Mouse (Mus musculus) kidney, adult 2 months (tissue): ENCODE data around the gene Gm45716. TPM values are rescaled to one million over a fixed set of nuclear protein-coding genes. Genes with fewer than 3 reads are reported as not detected.

ENCODE experiments used
- DNase-seq: peaks from one replicate; pipeline ENCODE4 v3.0.0; 2021
- H3K27ac ChIP-seq: fragments of 200-500 bp; 2 replicates; pipeline ENCODE4 v1.5.1; 2012; ENCODE audit warnings: low read depth, low read length, control low read depth, inconsistent platforms; ENCODE audit not compliant: insufficient read depth
- H3K27me3 ChIP-seq: fragments of 200-500 bp; replicated peaks from 2 replicates; pipeline ENCODE4 v1.6.1; 2012; ENCODE audit warnings: mild to moderate bottlenecking, moderate library complexity, low read length, inconsistent platforms; ENCODE audit not compliant: control insufficient read depth, insufficient read depth
- H3K36me3 ChIP-seq: fragments of 200-500 bp; 2 replicates; pipeline ENCODE4 v1.6.1; 2012; ENCODE audit warnings: mild to moderate bottlenecking, moderate library complexity, low read length, inconsistent platforms; ENCODE audit not compliant: control insufficient read depth, insufficient read depth
- H3K4me1 ChIP-seq: fragments of 200-500 bp; 2 replicates; pipeline ENCODE4 v1.6.1; 2011; ENCODE audit warnings: low read length; ENCODE audit not compliant: control insufficient read depth, insufficient read depth
- H3K4me3 ChIP-seq: fragments of 200-500 bp; 2 replicates; pipeline ENCODE4 v1.5.1; 2011; ENCODE audit warnings: mild to moderate bottlenecking, low read depth, low read length, control low read depth; ENCODE audit not compliant: insufficient read depth
- CTCF ChIP-seq: fragments of 200-500 bp; conservative IDR thresholded peaks from 2 replicates; pipeline ENCODE4 v1.5.1; 2011; ENCODE audit warnings: low read depth, mild to moderate bottlenecking, control low read depth, low read length, moderate library complexity, mixed read lengths; ENCODE audit not compliant: insufficient read depth, insufficient read length
- POLR2A ChIP-seq: fragments of 200-500 bp; IDR thresholded peaks from one replicate; pipeline ENCODE4 v1.6.1; 2011; ENCODE audit warnings: low read depth, low read length, control low read depth
- WGBS: fragments of 180-500 bp; shearing (Covaris S2); methylation state at CpG from one replicate; pipeline ENCODE4 v1.1.7; 2018; 5-methylcytosine and 5-hydroxymethylcytosine counted together
- polyA plus RNA-seq: library from polyadenylated mRNA; depleted of rRNA; stranded (reverse); fragments of >200 nt; gene quantifications from 2 replicates; pipeline ENCODE4 v1.2.3, GENCODE M21; 2012

The Gm45716 gene
- polyA plus RNA-seq, 1 experiment = 2.5 TPM

DNA sequence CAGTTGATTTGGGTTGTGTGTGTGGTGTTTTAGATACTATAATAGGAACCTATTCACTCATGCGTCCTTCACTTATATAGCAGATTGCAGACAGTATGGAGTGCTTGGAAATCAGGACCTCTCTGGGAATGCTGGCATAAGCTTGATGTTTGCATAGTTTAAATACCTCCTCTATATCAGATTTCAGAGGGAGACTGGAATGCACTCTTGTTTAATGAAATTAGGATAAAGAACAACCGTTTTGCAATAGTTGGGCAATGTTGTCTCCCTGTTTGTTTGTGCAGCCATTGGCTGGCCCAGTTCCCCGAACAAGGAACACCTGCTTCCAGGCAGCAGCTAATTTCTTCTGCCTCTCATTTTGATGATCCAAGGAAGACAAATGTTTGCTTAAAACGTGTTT is 71.6 kb downstream of the Gm45716 start:
- H3K36me3 ChIP-seq = peaks cover 5% of the 10 kb centered on the region
- no peaks in the 10 kb centered on the region for H3K4me1 ChIP-seq
- H3K4me3 ChIP-seq = no peak overlapping the region
- TF ChIP-seq CTCF = no peak
- TF ChIP-seq POLR2A = no peak
- no peak overlapping the region for H3K27ac ChIP-seq
- H3K27me3 ChIP-seq = no peaks in the 10 kb centered on the region
- peak; percentile 40 for DNase-seq
- WGBS = 37% methylated on average over 4 of the region's 4 CpGs

DNA sequence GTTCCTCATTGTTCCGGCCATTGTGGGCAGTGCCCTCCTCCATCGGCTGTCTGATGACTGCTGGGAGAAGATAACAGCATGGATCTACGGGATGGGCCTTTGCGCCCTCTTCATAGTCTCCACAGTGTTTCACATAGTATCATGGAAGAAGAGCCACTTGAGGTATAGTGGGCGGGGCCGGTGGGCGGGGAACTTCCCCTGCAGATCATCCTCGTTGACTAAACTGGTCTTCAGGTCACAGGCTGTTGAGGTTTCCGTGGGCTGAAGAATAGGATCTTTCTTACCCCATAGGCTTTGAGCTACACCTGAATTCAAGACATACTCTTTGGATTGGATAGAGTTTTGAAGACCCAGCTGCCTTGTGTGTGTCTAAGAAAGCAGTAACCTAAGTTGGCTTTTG is 72.3 kb downstream of the Gm45716 start:
- Histone ChIP-seq H3K27me3 (no peaks in the 10 kb centered on the region), H3K4me3 (no peak overlapping the region), H3K4me1 (no peaks in the 10 kb centered on the region), H3K36me3 (peaks cover 5% of the 10 kb centered on the region), H3K27ac (no peak overlapping the region)
- TF ChIP-seq POLR2A = no peak
- TF ChIP-seq CTCF = no peak
- WGBS = 88% methylated on average over 9 of the region's 9 CpGs
- no peak for DNase-seq

DNA sequence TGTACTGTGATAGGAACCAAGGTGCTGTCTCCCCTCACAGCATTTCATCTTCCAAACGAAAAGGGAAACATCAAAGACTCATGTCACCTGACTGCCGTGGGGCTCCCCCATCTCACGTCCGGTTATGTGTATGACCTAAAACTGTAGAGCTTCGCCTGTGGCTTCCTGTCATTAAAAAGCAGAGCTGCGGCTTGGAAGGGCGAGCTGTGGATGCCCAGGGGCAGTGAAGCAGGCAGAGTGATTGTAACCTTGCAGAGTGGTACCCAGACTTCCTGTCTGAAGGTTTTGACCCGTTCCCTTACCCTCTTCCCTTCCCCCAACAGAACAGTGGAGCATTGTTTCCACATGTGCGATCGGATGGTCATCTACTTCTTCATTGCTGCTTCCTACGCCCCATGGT is 76.7 kb downstream of the Gm45716 start:
- no peak overlapping the region for H3K27ac ChIP-seq
- DNase-seq = no peak
- no peaks in the 10 kb centered on the region for H3K27me3 ChIP-seq
- 67% methylated on average over 11 of the region's 11 CpGs for WGBS
- peaks cover 5% of the 10 kb centered on the region for H3K36me3 ChIP-seq
- peaks cover 5% of the 10 kb centered on the region for H3K4me1 ChIP-seq
- TF ChIP-seq POLR2A (no peak), CTCF (no peak)
- no peak overlapping the region for H3K4me3 ChIP-seq

DNA sequence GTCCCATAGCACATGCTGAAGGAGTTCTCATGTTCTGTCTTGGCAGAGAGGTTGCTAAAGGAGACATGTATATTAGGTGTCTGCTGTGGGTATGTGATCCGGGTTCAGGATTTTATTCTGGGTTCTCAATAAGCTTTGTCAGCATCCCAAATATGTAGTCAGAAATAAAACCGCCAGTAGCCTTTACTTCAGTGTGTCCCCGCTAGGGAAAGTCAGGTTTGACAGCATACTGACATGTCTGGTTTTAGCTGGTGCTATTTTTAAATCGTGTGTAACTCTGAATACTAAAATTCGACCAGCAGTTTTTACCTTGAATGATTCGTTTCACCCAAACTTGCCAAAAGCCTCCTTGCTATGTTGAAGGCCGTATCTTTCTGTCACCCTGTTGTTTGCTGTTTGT is 78.1 kb downstream of the Gm45716 start:
- H3K4me3 ChIP-seq = no peak overlapping the region
- 77% methylated on average over 7 of the region's 7 CpGs for WGBS
- peaks cover 5% of the 10 kb centered on the region for H3K36me3 ChIP-seq
- no peak for TF ChIP-seq POLR2A
- no peak for TF ChIP-seq CTCF
- H3K27ac ChIP-seq = no peak overlapping the region
- no peak for DNase-seq
- H3K4me1 ChIP-seq = peaks cover 9% of the 10 kb centered on the region
- no peaks in the 10 kb centered on the region for H3K27me3 ChIP-seq

DNA sequence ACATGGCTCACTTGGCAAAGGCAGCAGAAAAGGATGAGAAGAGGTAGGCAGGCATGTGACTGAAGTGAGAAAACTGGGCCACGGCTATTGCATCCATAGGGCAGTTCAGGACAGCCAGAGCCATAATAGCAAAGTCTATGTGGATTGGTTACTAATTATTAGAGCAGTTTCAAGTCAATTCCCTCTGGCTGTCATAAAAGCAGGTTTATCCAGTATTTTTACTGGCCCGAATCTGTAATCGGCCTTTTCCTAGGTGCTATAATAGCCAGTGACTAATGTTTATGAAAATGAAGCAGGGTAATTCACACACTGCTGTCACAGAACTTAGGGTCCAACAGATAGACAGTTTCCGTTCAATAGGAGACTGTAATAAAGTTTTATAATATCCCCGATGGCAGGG is 81.5 kb downstream of the Gm45716 start:
- 24% methylated on average over 5 of the region's 5 CpGs for WGBS
- Histone ChIP-seq H3K36me3 (no peaks in the 10 kb centered on the region), H3K4me1 (peaks cover 9% of the 10 kb centered on the region), H3K4me3 (no peak overlapping the region), H3K27ac (peak overlapping the region; percentile 1; the same call in 1 of the 2 replicates), H3K27me3 (no peaks in the 10 kb centered on the region)
- TF ChIP-seq POLR2A (no peak), CTCF (no peak)
- DNase-seq = peak; percentile 71

DNA sequence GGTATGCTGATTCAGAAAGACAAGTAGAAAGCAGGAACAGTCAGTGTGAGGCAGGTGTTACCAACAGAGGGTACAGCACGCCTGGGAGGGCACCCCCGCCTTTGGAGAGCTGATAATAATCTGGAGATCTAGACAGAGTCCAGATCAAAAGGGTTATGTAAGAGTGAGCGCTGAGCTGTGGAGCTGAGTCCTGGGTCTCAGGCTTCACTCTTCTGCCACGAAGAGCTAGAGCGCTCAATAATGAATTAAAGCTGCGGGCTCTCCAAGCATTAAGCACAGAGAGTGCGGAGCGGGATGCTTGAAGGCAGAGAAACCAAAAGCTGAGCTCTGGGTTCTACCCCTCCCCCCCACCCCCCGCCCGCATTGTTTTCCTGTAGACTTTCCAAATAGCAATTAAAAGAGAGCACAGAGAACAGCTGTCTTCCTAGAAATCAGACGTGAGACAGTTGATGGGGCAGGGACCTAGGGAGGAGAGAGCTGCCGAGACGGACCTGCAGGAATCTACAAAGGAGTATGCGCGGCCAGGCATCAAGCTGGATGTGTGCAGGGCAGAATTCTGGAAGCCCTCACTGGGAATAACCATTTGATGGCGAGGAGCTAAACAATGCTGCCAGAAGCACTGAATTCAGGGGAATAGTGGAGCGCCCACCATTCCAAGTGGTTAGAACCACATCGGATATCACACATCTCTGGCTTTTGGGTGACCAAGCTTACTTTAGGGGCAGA is 82.1 kb downstream of the Gm45716 start:
- peak overlapping the region; percentile 10; the same call in 1 of the 2 replicates for H3K27ac ChIP-seq
- peaks cover 9% of the 10 kb centered on the region for H3K4me1 ChIP-seq
- 35% methylated on average over 18 of the region's 18 CpGs for WGBS
- no peaks in the 10 kb centered on the region for H3K27me3 ChIP-seq
- TF ChIP-seq CTCF = no peak
- no peak for TF ChIP-seq POLR2A
- H3K4me3 ChIP-seq = no peak overlapping the region
- peak; percentile 57 for DNase-seq
- H3K36me3 ChIP-seq = no peaks in the 10 kb centered on the region

DNA sequence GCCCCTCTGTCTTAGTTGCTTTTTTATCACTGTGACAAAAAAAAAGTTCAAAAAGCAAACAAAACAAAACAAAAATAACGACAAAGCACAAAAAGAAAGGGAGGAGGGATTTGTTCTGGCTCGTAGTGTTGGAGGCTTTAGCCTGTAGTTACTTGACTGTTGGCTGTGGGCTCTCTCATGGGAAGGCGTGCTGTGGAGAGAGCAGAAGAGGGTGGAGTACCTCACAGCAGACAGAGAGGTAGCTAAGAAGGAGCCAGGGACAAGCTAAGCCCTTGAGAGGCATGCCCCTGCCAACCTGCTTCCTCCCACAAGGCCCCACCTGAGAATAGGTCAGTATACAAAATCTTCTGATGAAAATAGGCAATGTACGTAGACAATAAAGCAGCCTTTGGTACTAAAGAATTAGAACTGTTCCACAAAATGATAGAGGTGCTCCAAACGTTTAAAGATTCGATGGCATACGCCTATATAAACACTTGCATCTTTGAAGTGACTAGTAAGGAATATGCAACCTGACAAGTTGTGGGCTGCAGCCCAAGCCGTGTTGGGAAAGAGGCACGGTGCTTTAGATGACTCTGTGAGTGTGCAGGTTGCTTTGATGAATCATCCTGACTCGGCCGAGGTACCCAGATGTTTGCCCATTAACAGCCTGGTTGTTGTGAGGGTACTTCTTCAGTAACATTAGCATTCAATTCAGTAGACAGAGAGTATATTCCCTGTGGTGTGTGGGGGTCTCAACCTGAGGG is 82.8 kb downstream of the Gm45716 start:
- H3K4me3 ChIP-seq = no peak overlapping the region
- no peak overlapping the region for H3K27ac ChIP-seq
- H3K36me3 ChIP-seq = no peaks in the 10 kb centered on the region
- TF ChIP-seq POLR2A (no peak), CTCF (no peak)
- no peak for DNase-seq
- 80% methylated on average over 11 of the region's 11 CpGs for WGBS
- H3K27me3 ChIP-seq = no peaks in the 10 kb centered on the region
- H3K4me1 ChIP-seq = peaks cover 9% of the 10 kb centered on the region
